Mouse (Mus musculus): ENCODE data around the gene Parp14.
"Not testable (repeated sequence)": the region's sequence is repeated elsewhere in the genome, so short reads cannot be mapped to it uniquely, and the experiment has no call there.

The Parp14 gene

DNA sequence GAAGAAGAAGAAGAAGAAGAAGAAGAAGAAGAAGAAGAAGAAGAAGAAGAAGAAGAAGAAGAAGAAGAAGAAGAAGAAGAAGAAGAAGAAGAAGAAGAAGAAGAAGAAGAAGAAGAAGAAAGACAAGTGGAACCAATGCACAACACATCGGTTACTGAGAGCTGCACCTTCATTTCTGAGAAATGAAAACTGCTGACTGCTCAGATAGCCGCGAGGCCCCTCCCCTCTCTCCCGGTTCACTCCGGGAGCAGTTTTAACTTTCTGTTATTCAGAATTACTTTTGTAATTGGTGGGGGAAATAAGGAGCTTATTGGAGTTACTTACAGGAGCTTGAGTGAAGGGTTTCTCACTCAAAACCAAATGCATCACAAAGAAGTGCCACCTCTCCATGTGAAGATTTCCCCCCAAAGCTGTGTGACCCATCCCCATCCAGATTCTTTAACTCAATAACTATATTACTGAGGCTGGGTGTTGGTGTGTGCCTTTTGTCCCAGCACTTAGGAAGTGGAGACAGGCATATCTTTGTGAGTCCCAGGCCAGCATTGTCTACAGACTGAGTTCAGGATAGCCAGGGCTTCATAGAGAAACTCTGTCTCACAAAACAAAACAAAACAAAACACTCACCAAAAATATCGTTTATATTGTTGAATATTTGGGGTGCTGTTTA lies 34.6 kb upstream of the Parp14 start:
- Histone ChIP-seq H3K9me3 (ENCODE audit: low read length) (peaks cover 22% of the 10 kb centered on the region), H3K4me3 (replicated peaks; ENCODE audit: low read length) (no peak overlapping the region), H3K4me1 (replicated peaks; ENCODE audit: low read depth, low read length) (peaks cover 47% of the 10 kb centered on the region), H3K36me3 (ENCODE audit: insufficient read depth, low read length) (no peaks in the 10 kb centered on the region), H3K27me3 (ENCODE audit: insufficient read depth, low read length) (no peaks in the 10 kb centered on the region)
- TF ChIP-seq CTCF (conservative IDR thresholded peaks at IDR 0.05; ENCODE audit: low read length): no peak
- TF ChIP-seq NANOG (IDR thresholded peaks at IDR 0.05; ENCODE audit: borderline replicate concordance, low read length): no peak
- TF ChIP-seq POU5F1 (IDR thresholded peaks at IDR 0.05; ENCODE audit: borderline replicate concordance, low read length): no peak

DNA sequence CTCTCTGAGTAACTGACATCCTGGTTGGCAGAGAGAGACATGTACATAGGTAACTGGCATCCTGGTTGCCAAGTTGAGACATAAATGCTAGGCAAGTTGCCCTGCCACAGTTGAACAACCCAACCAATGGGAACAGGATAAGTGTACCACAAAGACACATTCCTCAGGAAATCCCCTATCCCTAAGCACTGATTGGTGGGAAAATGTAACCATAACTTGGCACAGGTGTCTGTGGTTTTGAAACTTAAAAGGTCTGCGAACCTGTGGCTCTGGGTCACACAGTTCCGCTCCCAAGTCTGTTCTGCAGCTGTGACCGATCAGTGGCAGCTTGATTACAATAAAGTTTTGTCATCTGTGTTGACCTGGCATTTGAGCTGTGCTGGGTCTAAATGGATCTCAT lies 34.0 kb upstream of the Parp14 start:
- no peaks in the 10 kb centered on the region for H3K27me3 ChIP-seq (ENCODE audit: insufficient read depth, low read length)
- H3K9me3 ChIP-seq (ENCODE audit: low read length): peaks cover 22% of the 10 kb centered on the region
- no peak for TF ChIP-seq CTCF (conservative IDR thresholded peaks at IDR 0.05; ENCODE audit: low read length)
- TF ChIP-seq NANOG (IDR thresholded peaks at IDR 0.05; ENCODE audit: borderline replicate concordance, low read length): no peak
- TF ChIP-seq POU5F1 (IDR thresholded peaks at IDR 0.05; ENCODE audit: borderline replicate concordance, low read length): no peak
- H3K4me3 ChIP-seq (replicated peaks; ENCODE audit: low read length): no peak overlapping the region
- no peaks in the 10 kb centered on the region for H3K36me3 ChIP-seq (ENCODE audit: insufficient read depth, low read length)
- H3K4me1 ChIP-seq (replicated peaks; ENCODE audit: low read depth, low read length): peaks cover 47% of the 10 kb centered on the region

DNA sequence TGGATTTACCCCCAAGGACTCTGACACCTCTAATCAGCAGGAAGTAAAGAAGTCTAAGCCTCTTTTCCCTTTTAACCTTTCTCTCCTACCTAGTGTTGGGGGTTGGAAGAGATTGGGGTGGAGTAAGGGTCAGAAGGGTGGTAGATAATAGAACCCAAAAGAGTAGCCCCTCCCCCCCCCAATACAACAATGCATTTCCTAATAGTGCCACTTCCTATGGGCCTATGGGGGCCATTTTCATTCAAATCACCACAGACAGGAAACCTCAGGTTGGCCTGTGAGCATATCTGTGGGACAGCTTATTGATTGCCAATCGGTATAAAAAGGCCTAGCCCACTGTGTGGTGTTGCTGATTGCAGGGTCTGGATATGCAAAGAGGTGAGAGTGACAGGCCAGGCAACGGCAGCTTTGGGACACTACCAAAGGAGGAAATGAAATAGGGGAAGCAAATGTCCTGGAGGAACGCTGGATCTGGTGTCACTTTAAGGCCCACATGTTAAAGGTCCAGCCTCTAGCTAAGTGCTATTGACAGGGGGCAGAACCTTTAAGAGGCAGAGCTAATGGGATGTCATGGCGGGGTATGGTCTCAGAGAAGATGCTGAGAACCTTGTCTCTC lies 32.9 kb upstream of the Parp14 start:
- Histone ChIP-seq H3K36me3 (ENCODE audit: insufficient read depth, low read length) (no peaks in the 10 kb centered on the region), H3K9me3 (ENCODE audit: low read length) (peaks cover 17% of the 10 kb centered on the region), H3K4me1 (replicated peaks; ENCODE audit: low read depth, low read length) (peaks cover 47% of the 10 kb centered on the region), H3K27me3 (ENCODE audit: insufficient read depth, low read length) (no peaks in the 10 kb centered on the region), H3K4me3 (replicated peaks; ENCODE audit: low read length) (no peak overlapping the region)
- TF ChIP-seq NANOG (IDR thresholded peaks at IDR 0.05; ENCODE audit: borderline replicate concordance, low read length): peak; percentile 63
- no peak for TF ChIP-seq POU5F1 (IDR thresholded peaks at IDR 0.05; ENCODE audit: borderline replicate concordance, low read length)

DNA sequence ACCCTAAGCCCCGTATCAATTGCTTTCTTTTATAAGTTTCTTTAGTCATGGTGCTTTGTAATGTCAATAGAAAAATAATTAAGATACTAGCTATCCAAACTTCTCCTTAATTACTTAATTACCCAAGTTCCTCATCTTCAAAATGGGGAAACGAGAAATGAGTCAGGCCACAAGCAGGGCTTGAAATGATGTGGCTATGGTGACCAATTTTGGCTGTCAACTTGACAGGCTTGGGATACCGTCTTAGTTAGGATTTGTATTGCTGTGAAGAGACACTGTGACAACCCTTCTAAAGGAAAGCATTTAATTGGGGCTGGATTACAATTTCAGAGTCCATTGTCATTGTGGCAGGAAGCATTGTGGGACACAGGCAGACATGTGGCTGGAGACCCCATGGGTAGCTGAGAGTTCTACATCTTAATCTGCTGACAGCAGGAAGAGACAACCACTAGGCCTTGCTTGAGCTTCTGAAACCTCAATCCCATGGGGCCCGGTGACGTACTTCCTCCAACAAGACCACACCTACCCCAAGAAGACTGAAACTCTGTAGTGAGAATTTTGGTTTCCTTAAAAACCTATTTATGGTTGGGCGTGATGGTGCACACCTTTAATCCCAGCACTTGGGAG lies 31.8 kb upstream of the Parp14 start:
- no peaks in the 10 kb centered on the region for H3K27me3 ChIP-seq (ENCODE audit: insufficient read depth, low read length)
- TF ChIP-seq CTCF (conservative IDR thresholded peaks at IDR 0.05; ENCODE audit: low read length) (no peak), POU5F1 (IDR thresholded peaks at IDR 0.05; ENCODE audit: borderline replicate concordance, low read length) (no peak), NANOG (IDR thresholded peaks at IDR 0.05; ENCODE audit: borderline replicate concordance, low read length) (no peak)

DNA sequence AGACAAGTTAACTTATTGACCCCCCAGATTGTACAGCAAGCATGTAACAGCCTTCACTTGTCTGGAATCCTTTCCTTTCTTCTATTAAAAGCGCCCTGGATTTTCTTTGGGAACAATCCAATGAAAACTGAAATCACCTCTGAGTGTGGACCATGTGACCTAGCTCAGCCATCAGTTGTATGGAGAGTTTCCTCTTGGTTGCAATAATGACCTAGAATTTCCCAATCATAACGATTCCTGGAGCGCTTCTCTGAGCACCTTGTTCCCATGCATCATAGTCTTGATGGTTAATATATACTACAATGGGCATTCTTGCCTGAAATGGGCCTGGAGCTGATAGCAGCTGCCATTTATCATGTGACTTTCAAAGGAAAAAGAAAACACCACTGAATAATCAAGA lies 29.2 kb upstream of the Parp14 start:
- H3K36me3 ChIP-seq (ENCODE audit: insufficient read depth, low read length): no peaks in the 10 kb centered on the region
- H3K4me3 ChIP-seq (replicated peaks; ENCODE audit: low read length): no peak overlapping the region
- no peak for TF ChIP-seq NANOG (IDR thresholded peaks at IDR 0.05; ENCODE audit: borderline replicate concordance, low read length)
- TF ChIP-seq POU5F1 (IDR thresholded peaks at IDR 0.05; ENCODE audit: borderline replicate concordance, low read length): no peak
- no peak for TF ChIP-seq CTCF (conservative IDR thresholded peaks at IDR 0.05; ENCODE audit: low read length)
- no peaks in the 10 kb centered on the region for H3K27me3 ChIP-seq (ENCODE audit: insufficient read depth, low read length)
- peaks cover 23% of the 10 kb centered on the region for H3K9me3 ChIP-seq (ENCODE audit: low read length)
- peaks cover 40% of the 10 kb centered on the region for H3K4me1 ChIP-seq (replicated peaks; ENCODE audit: low read depth, low read length)

More for the DNA sequence above, 31.8 kb upstream of the Parp14 start:
- Histone ChIP-seq H3K9me3 (ENCODE audit: low read length) (peaks cover 10% of the 10 kb centered on the region), H3K36me3 (ENCODE audit: insufficient read depth, low read length) (no peaks in the 10 kb centered on the region), H3K4me1 (replicated peaks; ENCODE audit: low read depth, low read length) (peaks cover 47% of the 10 kb centered on the region), H3K4me3 (replicated peaks; ENCODE audit: low read length) (no peak overlapping the region)

DNA sequence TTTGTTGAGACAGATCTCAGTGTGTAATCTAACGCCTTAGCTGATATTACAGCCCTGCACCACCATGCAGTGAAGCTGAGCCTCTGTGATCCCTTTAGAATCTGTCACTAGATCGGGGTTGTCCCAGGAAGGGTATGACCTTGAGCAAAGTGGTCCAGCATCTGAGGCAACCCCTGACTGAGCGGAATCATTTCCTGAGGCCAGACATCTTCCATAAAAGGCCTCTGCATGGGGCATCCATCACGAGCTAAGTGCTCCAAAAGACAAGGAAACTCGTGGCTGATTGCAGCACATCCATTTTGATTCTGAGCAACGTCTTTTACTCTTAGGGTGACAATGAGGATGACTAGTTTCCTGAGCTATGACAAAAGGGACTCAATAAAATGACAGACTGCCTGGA lies 23.7 kb upstream of the Parp14 start:
- Histone ChIP-seq H3K4me1 (replicated peaks; ENCODE audit: low read depth, low read length) (peaks cover 42% of the 10 kb centered on the region), H3K36me3 (ENCODE audit: insufficient read depth, low read length) (no peaks in the 10 kb centered on the region), H3K9me3 (ENCODE audit: low read length) (peaks cover 12% of the 10 kb centered on the region), H3K4me3 (replicated peaks; ENCODE audit: low read length) (no peak overlapping the region), H3K27me3 (ENCODE audit: insufficient read depth, low read length) (no peaks in the 10 kb centered on the region)
- peak; percentile 64 for TF ChIP-seq NANOG (IDR thresholded peaks at IDR 0.05; ENCODE audit: borderline replicate concordance, low read length)
- no peak for TF ChIP-seq POU5F1 (IDR thresholded peaks at IDR 0.05; ENCODE audit: borderline replicate concordance, low read length)

DNA sequence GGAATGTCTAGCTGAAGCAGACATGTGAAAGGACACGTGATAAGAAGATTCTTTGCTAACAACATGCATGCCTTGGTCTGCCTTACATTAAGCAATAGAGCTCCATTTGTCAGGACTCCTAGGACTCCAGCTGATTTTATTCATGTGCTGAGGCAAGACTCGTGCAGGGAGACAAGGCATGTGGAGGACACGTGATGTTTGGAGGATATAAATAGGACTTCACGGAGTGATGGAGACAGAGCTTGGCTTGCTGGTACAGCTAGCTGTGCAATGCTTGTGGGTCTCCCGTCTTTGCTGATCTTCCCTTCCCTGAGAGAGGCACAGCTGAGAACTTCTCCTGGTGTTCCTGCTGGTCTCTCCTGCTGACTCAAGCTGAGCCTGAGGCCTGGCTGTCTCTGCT lies 20.3 kb upstream of the Parp14 start:
- not testable (repeated sequence) for H3K9me3 ChIP-seq (ENCODE audit: low read length); H3K4me3 ChIP-seq (replicated peaks; ENCODE audit: low read length); H3K36me3 ChIP-seq (ENCODE audit: insufficient read depth, low read length); H3K27me3 ChIP-seq (ENCODE audit: insufficient read depth, low read length)
- peaks cover 54% of the 10 kb centered on the region for H3K4me1 ChIP-seq (replicated peaks; ENCODE audit: low read depth, low read length)

DNA sequence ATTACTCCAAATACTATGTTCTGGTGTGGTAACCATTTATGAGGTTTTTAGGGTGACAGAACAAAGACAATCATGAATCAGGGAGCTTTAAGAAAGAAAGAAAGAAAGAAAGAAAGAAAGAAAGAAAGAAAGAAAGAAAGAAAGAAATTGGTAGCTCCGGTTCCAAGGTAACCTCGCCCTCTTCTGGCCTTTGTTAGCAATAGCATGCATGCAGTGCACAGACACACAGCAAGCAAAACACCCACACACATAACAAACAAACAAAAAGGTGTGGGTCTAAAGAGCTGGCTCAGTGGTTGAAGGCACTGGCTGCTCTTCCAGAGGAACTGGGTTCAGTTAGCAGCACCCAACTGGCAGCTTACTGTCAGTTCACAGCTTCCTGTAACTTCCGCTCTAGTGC lies 19.3 kb upstream of the Parp14 start:
- Histone ChIP-seq H3K4me3 (replicated peaks; ENCODE audit: low read length) (no peak overlapping the region), H3K4me1 (replicated peaks; ENCODE audit: low read depth, low read length) (peaks cover 49% of the 10 kb centered on the region), H3K36me3 (ENCODE audit: insufficient read depth, low read length) (no peaks in the 10 kb centered on the region), H3K27me3 (ENCODE audit: insufficient read depth, low read length) (no peaks in the 10 kb centered on the region), H3K9me3 (ENCODE audit: low read length) (peaks cover 3% of the 10 kb centered on the region; the same call in 1 of the 2 replicates)
- TF ChIP-seq CTCF (conservative IDR thresholded peaks at IDR 0.05; ENCODE audit: low read length) (peak; percentile 84), NANOG (IDR thresholded peaks at IDR 0.05; ENCODE audit: borderline replicate concordance, low read length) (no peak)

DNA sequence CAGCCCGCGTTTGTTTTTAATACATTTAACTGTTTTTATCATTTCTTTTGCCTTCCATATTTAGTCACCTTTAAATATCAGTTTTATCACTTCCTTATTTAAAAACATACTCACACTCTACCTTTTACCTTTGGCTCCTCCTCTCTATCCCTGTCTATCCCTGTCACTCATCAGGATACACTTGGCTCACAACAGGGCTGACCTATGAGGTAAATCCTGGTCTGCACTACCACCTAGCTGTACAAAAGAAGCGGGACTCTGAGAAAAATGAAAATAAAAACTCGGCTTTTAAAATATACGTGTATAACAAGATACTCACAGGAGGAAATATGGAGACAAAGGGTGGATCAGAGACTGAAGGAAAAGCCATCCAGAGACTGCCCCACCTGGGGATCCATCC lies 17.6 kb upstream of the Parp14 start:
- no peak for TF ChIP-seq NANOG (IDR thresholded peaks at IDR 0.05; ENCODE audit: borderline replicate concordance, low read length)
- no peak for TF ChIP-seq CTCF (conservative IDR thresholded peaks at IDR 0.05; ENCODE audit: low read length)
- no peak for TF ChIP-seq POU5F1 (IDR thresholded peaks at IDR 0.05; ENCODE audit: borderline replicate concordance, low read length)
- no peaks in the 10 kb centered on the region for H3K36me3 ChIP-seq (ENCODE audit: insufficient read depth, low read length)
- no peak overlapping the region for H3K4me3 ChIP-seq (replicated peaks; ENCODE audit: low read length)
- H3K4me1 ChIP-seq (replicated peaks; ENCODE audit: low read depth, low read length): peaks cover 35% of the 10 kb centered on the region
- peaks cover 3% of the 10 kb centered on the region; the same call in 1 of the 2 replicates for H3K9me3 ChIP-seq (ENCODE audit: low read length)
- H3K27me3 ChIP-seq (ENCODE audit: insufficient read depth, low read length): no peaks in the 10 kb centered on the region

All from E14TG2a.4 (cell line).